Mouse (Mus musculus) kidney, postnatal 0 days (tissue): Measurements from ENCODE around the gene Enpp1. TPM values are rescaled to one million over a fixed set of nuclear protein-coding genes. Genes with fewer than 3 reads are reported as not detected.

Source experiments
- ATAC-seq: fragments of 200-750 bp; cut with Nextera tagmentation; replicated peaks from 2 replicates; pipeline ENCODE4 v1.8.0; 2017; ENCODE audit warnings: low read depth, moderate number of reproducible peaks, moderate TSS enrichment, moderate library complexity; ENCODE audit not compliant: low FRiP score
- DNase-seq: peaks from one replicate; pipeline ENCODE4 v3.0.0-alpha.2; 2016; ENCODE audit warnings: low spot score
- H3K27ac ChIP-seq: fragments of 300-500 bp; sonication (generic); 2 replicates; pipeline ENCODE4 v1.5.1; 2014; ENCODE audit warnings: mild to moderate bottlenecking
- H3K27me3 ChIP-seq: fragments of 300-500 bp; sonication (generic); 2 replicates; pipeline ENCODE4 v1.6.1; 2014; ENCODE audit warnings: low read length, mixed read lengths; ENCODE audit not compliant: insufficient read depth
- H3K36me3 ChIP-seq: fragments of 300-500 bp; sonication (generic); 2 replicates; pipeline ENCODE4 v1.6.1; 2014; ENCODE audit warnings: low read length, mixed read lengths; ENCODE audit not compliant: insufficient read depth
- H3K4me1 ChIP-seq: fragments of 300-500 bp; sonication (generic); replicated peaks from 2 replicates; pipeline ENCODE4 v1.6.1; 2014; ENCODE audit warnings: antibody characterized with exemption, low read length, mixed read lengths; ENCODE audit not compliant: insufficient read depth
- H3K4me2 ChIP-seq: fragments of 300-500 bp; sonication (generic); 2 replicates; pipeline ENCODE4 v1.6.1; 2014; ENCODE audit warnings: mild to moderate bottlenecking, low read length, moderate library complexity, mixed read lengths
- H3K4me3 ChIP-seq: fragments of 300-500 bp; sonication (generic); replicated peaks from 2 replicates; pipeline ENCODE4 v1.5.1; 2014; ENCODE audit warnings: low read depth, low read length
- H3K9ac ChIP-seq: fragments of 300-500 bp; sonication (generic); 2 replicates; pipeline ENCODE4 v1.6.1; 2014; ENCODE audit warnings: low read depth, low read length
- H3K9me3 ChIP-seq: fragments of 300-500 bp; sonication (generic); replicated peaks from 2 replicates; pipeline ENCODE4 v1.6.1; 2016; ENCODE audit warnings: low read length, inconsistent platforms, mixed read lengths
- CTCF ChIP-seq: IDR thresholded peaks from 2 replicates; pipeline ENCODE4 v1.5.1; 2016; ENCODE audit warnings: antibody characterized with exemption, low read depth, mild to moderate bottlenecking, moderate library complexity
- WGBS: fragments of 180-500 bp; shearing (Covaris S2); extraction: QIAGEN DNeasy Blood & Tissue Kit; methylation state at CpG from one replicate; pipeline ENCODE4 v1.1.7; 2014; 5-methylcytosine and 5-hydroxymethylcytosine counted together
- polyA plus RNA-seq: library from polyadenylated mRNA; unstranded; fragments of >200 nt; fragmentation: Nextera tagmentation; extraction: Ambion mirVana; gene quantifications from 2 replicates; pipeline ENCODE4 v1.2.1, GENCODE M21; 2015

Gene Enpp1
- polyA plus RNA-seq, 1 experiment from 2014 or later = 7.7 TPM

DNA sequence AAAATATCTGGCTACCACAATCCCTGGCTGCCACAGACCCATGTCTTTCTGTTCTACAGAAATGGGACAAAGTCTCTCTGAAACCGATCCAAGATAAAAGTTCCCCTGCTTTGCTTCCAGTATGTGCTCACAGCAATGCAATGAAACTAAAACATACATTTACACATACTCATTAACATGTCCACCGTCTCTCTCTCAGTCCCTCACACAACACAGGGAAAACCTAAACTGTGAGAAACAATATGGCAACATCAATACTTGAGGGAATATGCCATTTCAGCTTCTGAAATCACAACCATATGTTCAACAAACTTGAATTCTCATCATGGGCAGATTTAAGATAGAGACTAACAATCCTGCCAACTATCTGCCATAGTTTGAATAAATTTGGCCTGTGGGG is 13.2 kb upstream of the Enpp1 start:
- no peak overlapping the region for H3K4me3 ChIP-seq
- no peaks in the 10 kb centered on the region for H3K36me3 ChIP-seq
- H3K9ac ChIP-seq = no peak overlapping the region
- DNase-seq (no peak), ATAC-seq (no peak)
- no peaks in the 10 kb centered on the region for H3K27me3 ChIP-seq
- TF ChIP-seq CTCF = no peak
- no peaks in the 10 kb centered on the region for H3K9me3 ChIP-seq
- H3K4me1 ChIP-seq = no peaks in the 10 kb centered on the region
- H3K27ac ChIP-seq = no peak overlapping the region
- 97% methylated on average over 2 of the region's 2 CpGs for WGBS
- no peak overlapping the region for H3K4me2 ChIP-seq

DNA sequence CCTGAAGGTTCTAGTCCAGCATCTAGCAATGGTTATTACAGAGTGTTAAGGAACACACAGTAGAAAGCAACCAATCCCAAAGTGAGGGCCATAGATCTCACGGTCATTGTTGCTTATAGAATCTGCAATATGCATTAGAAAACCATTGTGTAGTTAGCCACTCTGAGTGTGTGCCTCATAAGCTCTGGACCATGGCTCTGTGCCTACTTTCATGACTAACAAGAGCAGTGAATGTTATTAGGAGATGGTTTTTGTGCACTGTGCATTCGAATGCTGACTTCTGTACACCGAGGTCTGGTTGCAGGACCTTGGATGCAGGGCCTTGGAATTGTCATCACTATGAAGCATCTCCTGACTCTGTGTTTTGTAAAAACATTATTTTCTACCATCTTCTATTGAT is 9.9 kb upstream of the Enpp1 start:
- H3K9ac ChIP-seq = no peak overlapping the region
- H3K4me3 ChIP-seq = no peak overlapping the region
- no peak overlapping the region for H3K4me2 ChIP-seq
- TF ChIP-seq CTCF = no peak
- no peak overlapping the region for H3K27ac ChIP-seq
- 95% methylated on average over 3 of the region's 3 CpGs for WGBS
- H3K36me3 ChIP-seq = no peaks in the 10 kb centered on the region
- H3K9me3 ChIP-seq = no peaks in the 10 kb centered on the region
- no peaks in the 10 kb centered on the region for H3K4me1 ChIP-seq
- ATAC-seq (no peak), DNase-seq (no peak)
- no peaks in the 10 kb centered on the region for H3K27me3 ChIP-seq

DNA sequence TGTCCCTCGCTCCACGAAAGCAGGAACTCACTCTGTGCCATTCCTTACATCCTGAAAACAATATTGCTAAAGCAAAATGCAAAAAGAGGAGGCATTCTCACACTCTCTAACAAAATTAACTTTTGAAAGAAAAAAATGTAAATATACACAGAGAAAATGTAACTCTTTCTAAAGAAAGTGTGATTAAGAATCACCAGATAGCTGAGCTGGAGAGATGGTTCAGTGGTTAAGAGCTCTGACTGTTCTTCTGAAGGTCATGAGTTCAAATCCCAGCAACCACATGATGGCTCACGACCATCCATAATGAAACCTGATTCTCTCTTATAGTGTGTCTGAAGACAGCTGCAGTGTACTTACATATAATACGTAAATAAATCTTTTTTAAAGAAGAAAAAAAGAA is 7.4 kb upstream of the Enpp1 start:
- Histone ChIP-seq H3K9me3 (no peaks in the 10 kb centered on the region), H3K9ac (no peak overlapping the region), H3K4me3 (no peak overlapping the region), H3K27me3 (no peaks in the 10 kb centered on the region), H3K4me2 (no peak overlapping the region), H3K36me3 (no peaks in the 10 kb centered on the region), H3K4me1 (no peaks in the 10 kb centered on the region), H3K27ac (no peak overlapping the region)
- 81% methylated on average over 4 of the region's 4 CpGs for WGBS
- ATAC-seq = no peak
- TF ChIP-seq CTCF = no peak
- DNase-seq = no peak

DNA sequence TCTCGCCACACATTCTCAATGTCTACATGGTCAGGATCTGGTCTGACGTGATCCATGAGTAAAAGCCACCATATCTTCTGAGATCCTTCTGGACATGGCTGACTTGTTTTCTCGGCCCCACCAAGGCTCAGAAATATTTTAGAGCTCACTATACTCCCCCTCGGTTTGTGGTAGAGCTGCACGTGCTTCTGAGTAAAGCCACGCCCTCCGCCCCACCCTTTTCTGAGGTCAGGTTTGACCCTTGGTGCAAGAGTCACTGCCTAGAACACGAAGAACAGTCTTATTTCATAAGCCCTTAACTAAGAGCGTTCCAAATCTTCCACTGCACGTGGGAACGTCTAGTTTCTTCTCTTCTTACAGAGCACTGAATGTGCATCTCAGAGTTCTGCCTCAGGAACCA is 6.8 kb upstream of the Enpp1 start:
- no peak for DNase-seq
- TF ChIP-seq CTCF = no peak

DNA sequence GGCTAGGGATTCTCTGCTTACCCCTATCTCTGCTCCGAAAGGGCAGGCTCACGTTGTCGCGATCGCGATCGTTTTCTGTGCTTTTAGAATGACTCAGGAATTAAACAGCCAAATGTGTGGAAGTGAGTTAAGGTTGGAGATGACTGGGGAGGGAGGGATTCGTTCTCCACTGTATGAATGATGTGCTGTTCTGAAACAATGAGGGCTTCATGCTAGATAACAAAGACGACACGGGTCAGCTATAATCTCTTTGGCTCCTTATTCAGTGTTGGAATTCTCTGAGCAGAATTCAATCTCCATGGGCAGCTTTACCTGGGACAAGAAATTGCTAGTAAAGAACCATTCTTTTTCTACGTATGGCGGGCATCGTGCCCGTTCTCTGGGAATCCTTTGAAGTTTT is 6.1 kb upstream of the Enpp1 start:
- ATAC-seq = no peak
- H3K9me3 ChIP-seq = no peaks in the 10 kb centered on the region
- no peak overlapping the region for H3K9ac ChIP-seq
- H3K4me2 ChIP-seq = no peak overlapping the region
- no peaks in the 10 kb centered on the region for H3K36me3 ChIP-seq
- no peak overlapping the region for H3K4me3 ChIP-seq
- no peaks in the 10 kb centered on the region for H3K4me1 ChIP-seq
- DNase-seq = no peak
- no peak overlapping the region for H3K27ac ChIP-seq
- no peaks in the 10 kb centered on the region for H3K27me3 ChIP-seq
- no peak for TF ChIP-seq CTCF
- WGBS = 69% methylated on average over 14 of the region's 14 CpGs

More for the DNA sequence above, 6.8 kb upstream of the Enpp1 start:
- Histone ChIP-seq H3K36me3 (no peaks in the 10 kb centered on the region), H3K4me3 (no peak overlapping the region), H3K9ac (no peak overlapping the region), H3K27ac (no peak overlapping the region), H3K9me3 (no peaks in the 10 kb centered on the region), H3K4me1 (no peaks in the 10 kb centered on the region), H3K4me2 (no peak overlapping the region), H3K27me3 (no peaks in the 10 kb centered on the region)
- 47% methylated on average over 11 of the region's 11 CpGs for WGBS
- ATAC-seq = 0 out of 2 replicates have a peak, but pooled peaks have one; percentile 13

DNA sequence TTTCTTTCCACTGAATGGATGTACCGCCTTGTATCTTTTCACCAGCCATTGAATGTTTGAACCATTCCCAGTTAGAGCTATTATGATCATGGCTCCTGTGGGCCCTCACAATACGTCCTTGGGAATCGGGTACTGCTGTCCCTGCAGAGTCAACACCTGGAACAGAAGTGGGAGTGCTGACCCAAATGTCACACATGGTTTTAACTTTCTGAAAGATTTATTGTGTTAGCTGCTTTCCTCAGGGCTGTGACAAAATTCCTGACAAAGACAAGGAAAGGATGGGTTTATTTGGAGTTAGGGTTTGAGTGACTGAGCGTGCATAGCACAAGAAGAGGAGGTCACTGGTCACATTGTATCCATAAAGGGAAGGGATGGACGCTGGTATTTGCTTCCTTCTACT is 4.3 kb upstream of the Enpp1 start:
- no peak for DNase-seq
- Histone ChIP-seq H3K4me1 (no peaks in the 10 kb centered on the region), H3K4me3 (no peak overlapping the region), H3K27ac (no peak overlapping the region), H3K36me3 (no peaks in the 10 kb centered on the region), H3K4me2 (no peak overlapping the region), H3K9ac (no peak overlapping the region), H3K27me3 (no peaks in the 10 kb centered on the region), H3K9me3 (no peaks in the 10 kb centered on the region)
- WGBS = 61% methylated on average over 5 of the region's 5 CpGs
- no peak for TF ChIP-seq CTCF
- ATAC-seq = no peak

DNA sequence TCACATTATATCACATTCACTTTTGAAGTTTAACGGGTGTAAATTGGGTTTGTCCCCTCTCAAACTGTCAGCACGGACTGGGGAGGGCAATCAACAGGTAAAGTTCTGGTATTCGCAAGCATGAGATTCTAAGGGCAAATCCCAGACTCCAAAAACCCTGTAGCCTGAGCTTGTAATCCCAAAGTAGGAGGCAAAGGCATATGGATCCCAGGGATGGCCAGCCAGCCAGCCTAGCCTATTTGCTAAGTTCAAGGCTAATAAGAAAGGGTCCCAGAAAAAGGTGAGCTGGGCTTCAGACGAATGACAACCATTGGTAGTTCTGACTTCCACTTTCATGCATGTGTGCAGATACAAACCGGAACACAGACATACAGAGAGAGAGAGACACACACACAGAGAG is 942 bp upstream of the Enpp1 start:
- Histone ChIP-seq H3K4me3 (no peak overlapping the region), H3K9me3 (no peaks in the 10 kb centered on the region), H3K27me3 (no peaks in the 10 kb centered on the region), H3K4me1 (no peaks in the 10 kb centered on the region), H3K4me2 (no peak overlapping the region), H3K36me3 (no peaks in the 10 kb centered on the region), H3K9ac (no peak overlapping the region), H3K27ac (no peak overlapping the region)
- TF ChIP-seq CTCF = no peak
- WGBS = 84% methylated on average over 5 of the region's 5 CpGs
- DNase-seq (no peak), ATAC-seq (no peak)
